Mouse (Mus musculus) limb, embryonic 15.5 days (tissue): ENCODE measurements at regions not wholly inside any gene's neighbourhood (a gene's known extent, or its start where the extent isn't known, plus 50 kb on each side); places are given as distances from the start of the nearest gene placed in this dataset.
A peak's percentile ranks its signal among the peaks of the same experiment; 100 is the strongest.

ENCODE experiments used
- ATAC-seq: fragments of 200-750 bp; cut with Nextera tagmentation; 2 replicates; pipeline ENCODE4 v1.8.0; 2017; ENCODE audit warnings: low read depth, moderate TSS enrichment; ENCODE audit not compliant: insufficient number of reproducible peaks, low FRiP score, low TSS enrichment
- H3K27ac ChIP-seq: fragments of 300-500 bp; sonication (generic); 2 replicates; pipeline ENCODE4 v1.5.1; 2015; ENCODE audit warnings: moderate library complexity, mild to moderate bottlenecking, inconsistent platforms
- H3K27me3 ChIP-seq: fragments of 300-500 bp; sonication (generic); 2 replicates; pipeline ENCODE4 v1.6.1; 2015; ENCODE audit warnings: inconsistent platforms
- H3K36me3 ChIP-seq: fragments of 300-500 bp; sonication (generic); 2 replicates; pipeline ENCODE4 v1.6.1; 2015; ENCODE audit warnings: inconsistent platforms
- H3K4me1 ChIP-seq: fragments of 300-500 bp; sonication (generic); 2 replicates; pipeline ENCODE4 v1.6.1; 2015; ENCODE audit warnings: inconsistent platforms
- H3K4me2 ChIP-seq: fragments of 300-500 bp; sonication (generic); 2 replicates; pipeline ENCODE4 v1.6.1; 2015; ENCODE audit warnings: mild to moderate bottlenecking, inconsistent platforms
- H3K4me3 ChIP-seq: fragments of 300-500 bp; sonication (generic); 2 replicates; pipeline ENCODE4 v1.5.1; 2015; ENCODE audit warnings: mild to moderate bottlenecking, inconsistent platforms
- H3K9ac ChIP-seq: fragments of 300-500 bp; sonication (generic); 2 replicates; pipeline ENCODE4 v1.6.1; 2015; ENCODE audit warnings: inconsistent platforms
- H3K9me3 ChIP-seq: fragments of 300-500 bp; sonication (generic); 2 replicates; pipeline ENCODE4 v1.6.1; 2016; ENCODE audit warnings: inconsistent platforms
- WGBS: fragments of 180-500 bp; shearing (Covaris S2); methylation state at CpG from one replicate; pipeline ENCODE4 v1.1.7; 2015; 5-methylcytosine and 5-hydroxymethylcytosine counted together

GRCm38 (mm10) chr7:137715126-137715900 is 277.9 kb downstream of the Glrx3 start:
- Histone ChIP-seq H3K4me2 (no peak overlapping the region), H3K4me1 (peaks cover 8% of the 10 kb centered on the region; the same call in 1 of the 2 replicates), H3K9me3 (no peaks in the 10 kb centered on the region), H3K27me3 (no peaks in the 10 kb centered on the region), H3K9ac (no peak overlapping the region), H3K27ac (no peak overlapping the region), H3K36me3 (no peaks in the 10 kb centered on the region), H3K4me3 (no peak overlapping the region)
- WGBS: 49% methylated on average over 6 of the region's 6 CpGs
- no peak for ATAC-seq

- peaks cover 16% of the 10 kb centered on the region for H3K4me1 ChIP-seq
- H3K27ac ChIP-seq: no peak overlapping the region
- no peak overlapping the region for H3K4me2 ChIP-seq
- WGBS: 36% methylated on average over 7 of the region's 7 CpGs
- H3K36me3 ChIP-seq: no peaks in the 10 kb centered on the region
- no peak overlapping the region for H3K4me3 ChIP-seq
- H3K9me3 ChIP-seq: no peaks in the 10 kb centered on the region
- H3K9ac ChIP-seq: no peak overlapping the region
- no peak for ATAC-seq
- no peaks in the 10 kb centered on the region for H3K27me3 ChIP-seq
Observed at GRCm38 (mm10) chr7:137723361-137724040, 286.1 kb downstream of the Glrx3 start.

GRCm38 (mm10) chr7:137726031-137726430 is 288.6 kb downstream of the Glrx3 start:
- H3K4me1 ChIP-seq: peaks cover 16% of the 10 kb centered on the region
- ATAC-seq: peak; percentile 74; the same call in 1 of the 2 replicates
- H3K36me3 ChIP-seq: no peaks in the 10 kb centered on the region
- H3K27me3 ChIP-seq: no peaks in the 10 kb centered on the region
- no peak overlapping the region for H3K4me2 ChIP-seq
- no peak overlapping the region for H3K4me3 ChIP-seq
- WGBS: 58% methylated on average over 7 of the region's 7 CpGs
- no peaks in the 10 kb centered on the region for H3K9me3 ChIP-seq
- H3K27ac ChIP-seq: no peak overlapping the region
- H3K9ac ChIP-seq: no peak overlapping the region

- ATAC-seq: no peak
Observed at GRCm38 (mm10) chr7:137735873-137736527, 298.6 kb downstream of the Glrx3 start.

GRCm38 (mm10) chr7:137741702-137742101 is 304.3 kb downstream of the Glrx3 start:
- H3K36me3 ChIP-seq: no peaks in the 10 kb centered on the region
- H3K9me3 ChIP-seq: no peaks in the 10 kb centered on the region
- 68% methylated on average over 3 of the region's 3 CpGs for WGBS
- no peak overlapping the region for H3K4me2 ChIP-seq
- no peak overlapping the region for H3K27ac ChIP-seq
- no peak for ATAC-seq
- H3K4me1 ChIP-seq: no peaks in the 10 kb centered on the region
- H3K9ac ChIP-seq: no peak overlapping the region
- no peak overlapping the region for H3K4me3 ChIP-seq
- no peaks in the 10 kb centered on the region for H3K27me3 ChIP-seq

More at GRCm38 (mm10) chr7:137735873-137736527, 298.6 kb downstream of the Glrx3 start:
- Histone ChIP-seq H3K9ac (no peak overlapping the region), H3K4me2 (no peak overlapping the region), H3K4me1 (no peaks in the 10 kb centered on the region), H3K27ac (no peak overlapping the region), H3K36me3 (no peaks in the 10 kb centered on the region), H3K4me3 (no peak overlapping the region), H3K9me3 (no peaks in the 10 kb centered on the region), H3K27me3 (no peaks in the 10 kb centered on the region)
- WGBS: 91% methylated on average over 5 of the region's 5 CpGs

GRCm38 (mm10) chr7:137742297-137742751 is 304.9 kb downstream of the Glrx3 start:
- Histone ChIP-seq H3K4me1 (no peaks in the 10 kb centered on the region), H3K27me3 (no peaks in the 10 kb centered on the region), H3K36me3 (no peaks in the 10 kb centered on the region), H3K4me2 (no peak overlapping the region), H3K9ac (no peak overlapping the region), H3K4me3 (no peak overlapping the region), H3K9me3 (no peaks in the 10 kb centered on the region), H3K27ac (no peak overlapping the region)
- 17% methylated on average over 7 of the region's 7 CpGs for WGBS
- ATAC-seq: no peak

- Histone ChIP-seq H3K27me3 (no peaks in the 10 kb centered on the region), H3K9ac (no peak overlapping the region), H3K27ac (no peak overlapping the region), H3K36me3 (no peaks in the 10 kb centered on the region), H3K4me2 (no peak overlapping the region), H3K4me1 (no peaks in the 10 kb centered on the region), H3K9me3 (no peaks in the 10 kb centered on the region), H3K4me3 (no peak overlapping the region)
- WGBS: 74% methylated on average over 1 of the region's 1 CpGs
- ATAC-seq: no peak
Observed at GRCm38 (mm10) chr7:137745575-137745974, 308.2 kb downstream of the Glrx3 start.

- H3K27ac ChIP-seq: no peak overlapping the region
- no peaks in the 10 kb centered on the region for H3K9me3 ChIP-seq
- H3K36me3 ChIP-seq: no peaks in the 10 kb centered on the region
- H3K4me2 ChIP-seq: no peak overlapping the region
- no peaks in the 10 kb centered on the region for H3K4me1 ChIP-seq
- 65% methylated on average over 3 of the region's 3 CpGs for WGBS
- ATAC-seq: no peak
- H3K4me3 ChIP-seq: no peak overlapping the region
- no peak overlapping the region for H3K9ac ChIP-seq
- no peaks in the 10 kb centered on the region for H3K27me3 ChIP-seq
Observed at GRCm38 (mm10) chr7:137745991-137746390, 308.6 kb downstream of the Glrx3 start.

GRCm38 (mm10) chr7:137748936-137749335 is 311.5 kb downstream of the Glrx3 start:
- Histone ChIP-seq H3K4me1 (no peaks in the 10 kb centered on the region), H3K9me3 (no peaks in the 10 kb centered on the region), H3K27me3 (no peaks in the 10 kb centered on the region), H3K36me3 (no peaks in the 10 kb centered on the region), H3K4me3 (no peak overlapping the region), H3K27ac (no peak overlapping the region), H3K9ac (no peak overlapping the region), H3K4me2 (no peak overlapping the region)
- ATAC-seq: no peak
- 69% methylated on average over 7 of the region's 7 CpGs for WGBS

- Histone ChIP-seq H3K36me3 (no peaks in the 10 kb centered on the region), H3K27ac (no peak overlapping the region), H3K4me2 (no peak overlapping the region), H3K4me3 (no peak overlapping the region), H3K4me1 (no peaks in the 10 kb centered on the region), H3K9ac (no peak overlapping the region), H3K9me3 (no peaks in the 10 kb centered on the region), H3K27me3 (no peaks in the 10 kb centered on the region)
- WGBS: 64% methylated on average over 1 of the region's 1 CpGs
- no peak for ATAC-seq
Observed at GRCm38 (mm10) chr7:137750741-137751140, 313.3 kb downstream of the Glrx3 start.

- no peaks in the 10 kb centered on the region for H3K4me1 ChIP-seq
- H3K27ac ChIP-seq: no peak overlapping the region
- no peak overlapping the region for H3K9ac ChIP-seq
- H3K4me3 ChIP-seq: no peak overlapping the region
- ATAC-seq: no peak
- H3K27me3 ChIP-seq: no peaks in the 10 kb centered on the region
- no peak overlapping the region for H3K4me2 ChIP-seq
- WGBS: 26% methylated on average over 4 of the region's 4 CpGs
- H3K9me3 ChIP-seq: no peaks in the 10 kb centered on the region
- H3K36me3 ChIP-seq: no peaks in the 10 kb centered on the region
Observed at GRCm38 (mm10) chr7:137751151-137751859, 313.9 kb downstream of the Glrx3 start.
